Mouse (Mus musculus): Measurements from ENCODE around the gene Obscn. TPM values are rescaled to one million over a fixed set of nuclear protein-coding genes. Genes with fewer than 3 reads are reported as not detected.
A peak's percentile ranks its signal among the peaks of the same experiment; 100 is the strongest.

The Obscn gene
- polyA plus RNA-seq, 1 experiment from 2014 or later: 0.24 TPM

- no peaks in the 10 kb centered on the region for H3K27me3 ChIP-seq (ENCODE audit: control insufficient read depth, insufficient read depth, low read length)
- no peak overlapping the region for H3K9ac ChIP-seq (ENCODE audit: low read length)
- peaks cover 15% of the 10 kb centered on the region; the same call in 1 of the 2 replicates for H3K36me3 ChIP-seq (ENCODE audit: control insufficient read depth, insufficient read depth, low read length)
- ATAC-seq (ENCODE audit: low FRiP score, low TSS enrichment): no peak
- no peak overlapping the region for H3K4me3 ChIP-seq (ENCODE audit: low read depth, low read length)
- WGBS: 97% methylated on average over 7 of the region's 7 CpGs
- no peaks in the 10 kb centered on the region; the same call in 1 of the 2 replicates for H3K4me1 ChIP-seq (replicated peaks; ENCODE audit: control insufficient read depth, insufficient read depth)
- no peak for DNase-seq (ENCODE audit: low spot score)
- TF ChIP-seq EP300 (optimal IDR thresholded peaks at IDR 0.05): no peak
- no peak for TF ChIP-seq CTCF (IDR thresholded peaks at IDR 0.05; ENCODE audit: low read depth)
- no peaks in the 10 kb centered on the region for H3K9me3 ChIP-seq (ENCODE audit: control insufficient read depth, low read length)
- H3K4me2 ChIP-seq (replicated peaks; ENCODE audit: low read depth): no peak overlapping the region
- no peak overlapping the region for H3K27ac ChIP-seq (replicated peaks)
Measured at GRCm38 (mm10) chr11:58984657-58985056, 151.5 kb downstream of the Obscn start.

GRCm38 (mm10) chr11:58983691-58984341 lies 152.4 kb downstream of the Obscn start:
- peaks cover 15% of the 10 kb centered on the region; the same call in 1 of the 2 replicates for H3K36me3 ChIP-seq (ENCODE audit: control insufficient read depth, insufficient read depth, low read length)
- TF ChIP-seq EP300 (optimal IDR thresholded peaks at IDR 0.05) (no peak), CTCF (IDR thresholded peaks at IDR 0.05; ENCODE audit: low read depth) (no peak)
- ATAC-seq (ENCODE audit: low FRiP score, low TSS enrichment): no peak
- H3K4me2 ChIP-seq (replicated peaks; ENCODE audit: low read depth): no peak overlapping the region
- no peaks in the 10 kb centered on the region for H3K27me3 ChIP-seq (ENCODE audit: control insufficient read depth, insufficient read depth, low read length)
- H3K4me1 ChIP-seq (replicated peaks; ENCODE audit: control insufficient read depth, insufficient read depth): peaks cover 2% of the 10 kb centered on the region; the same call in 1 of the 2 replicates
- no peak overlapping the region for H3K4me3 ChIP-seq (ENCODE audit: low read depth, low read length)
- H3K9me3 ChIP-seq (ENCODE audit: control insufficient read depth, low read length): no peaks in the 10 kb centered on the region
- H3K9ac ChIP-seq (ENCODE audit: low read length): no peak overlapping the region
- H3K27ac ChIP-seq (replicated peaks): no peak overlapping the region
- 86% methylated on average over 6 of the region's 6 CpGs for WGBS
- DNase-seq (ENCODE audit: low spot score): no peak

- H3K4me3 ChIP-seq (ENCODE audit: low read depth, low read length): no peak overlapping the region
- H3K4me2 ChIP-seq (replicated peaks; ENCODE audit: low read depth): no peak overlapping the region
- no peak for DNase-seq (ENCODE audit: low spot score)
- no peak for ATAC-seq (ENCODE audit: low FRiP score, low TSS enrichment)
- no peaks in the 10 kb centered on the region for H3K27me3 ChIP-seq (ENCODE audit: control insufficient read depth, insufficient read depth, low read length)
- WGBS: 89% methylated on average over 18 of the region's 18 CpGs
- H3K27ac ChIP-seq (replicated peaks): no peak overlapping the region
- H3K36me3 ChIP-seq (ENCODE audit: control insufficient read depth, insufficient read depth, low read length): peaks cover 13% of the 10 kb centered on the region; the same call in 1 of the 2 replicates
- TF ChIP-seq EP300 (optimal IDR thresholded peaks at IDR 0.05) (no peak), CTCF (IDR thresholded peaks at IDR 0.05; ENCODE audit: low read depth) (no peak)
- H3K4me1 ChIP-seq (replicated peaks; ENCODE audit: control insufficient read depth, insufficient read depth): peaks cover 2% of the 10 kb centered on the region; the same call in 1 of the 2 replicates
- no peak overlapping the region for H3K9ac ChIP-seq (ENCODE audit: low read length)
- H3K9me3 ChIP-seq (ENCODE audit: control insufficient read depth, low read length): no peaks in the 10 kb centered on the region
Measured at GRCm38 (mm10) chr11:58982471-58983097, 153.6 kb downstream of the Obscn start.

- TF ChIP-seq CTCF (IDR thresholded peaks at IDR 0.05; ENCODE audit: low read depth) (peak; percentile 73), EP300 (optimal IDR thresholded peaks at IDR 0.05) (no peak)
- peaks cover 9% of the 10 kb centered on the region; the same call in 1 of the 2 replicates for H3K36me3 ChIP-seq (ENCODE audit: control insufficient read depth, insufficient read depth, low read length)
- no peaks in the 10 kb centered on the region for H3K27me3 ChIP-seq (ENCODE audit: control insufficient read depth, insufficient read depth, low read length)
- H3K4me1 ChIP-seq (replicated peaks; ENCODE audit: control insufficient read depth, insufficient read depth): peaks cover 5% of the 10 kb centered on the region
- no peak overlapping the region for H3K4me3 ChIP-seq (ENCODE audit: low read depth, low read length)
- ATAC-seq (ENCODE audit: low FRiP score, low TSS enrichment) (no peak), DNase-seq (ENCODE audit: low spot score) (peak; percentile 61)
- H3K4me2 ChIP-seq (replicated peaks; ENCODE audit: low read depth): no peak overlapping the region
- H3K9ac ChIP-seq (ENCODE audit: low read length): no peak overlapping the region
- H3K27ac ChIP-seq (replicated peaks): no peak overlapping the region
- no peaks in the 10 kb centered on the region for H3K9me3 ChIP-seq (ENCODE audit: control insufficient read depth, low read length)
- WGBS: 36% methylated on average over 14 of the region's 14 CpGs
Measured at GRCm38 (mm10) chr11:58981541-58982447, 154.4 kb downstream of the Obscn start.

- 38% methylated on average over 5 of the region's 5 CpGs for WGBS
- DNase-seq (ENCODE audit: low spot score) (no peak), ATAC-seq (ENCODE audit: low FRiP score, low TSS enrichment) (no peak)
Measured at GRCm38 (mm10) chr11:58980381-58980990, 155.7 kb downstream of the Obscn start.

More at GRCm38 (mm10) chr11:58980381-58980990, 155.7 kb downstream of the Obscn start:
- TF ChIP-seq CTCF (IDR thresholded peaks at IDR 0.05; ENCODE audit: low read depth): no peak
- no peak for TF ChIP-seq EP300 (optimal IDR thresholded peaks at IDR 0.05)
- peak overlapping the region; percentile 1; the same call in 1 of the 2 replicates for H3K4me3 ChIP-seq (ENCODE audit: low read depth, low read length)
- H3K36me3 ChIP-seq (ENCODE audit: control insufficient read depth, insufficient read depth, low read length): peaks cover 5% of the 10 kb centered on the region; the same call in 1 of the 2 replicates
- peaks cover 5% of the 10 kb centered on the region for H3K4me1 ChIP-seq (replicated peaks; ENCODE audit: control insufficient read depth, insufficient read depth)
- no peaks in the 10 kb centered on the region for H3K9me3 ChIP-seq (ENCODE audit: control insufficient read depth, low read length)
- 0 out of 2 replicates have a peak overlapping the region, but pooled peaks have one; percentile 18 for H3K9ac ChIP-seq (ENCODE audit: low read length)
- peak overlapping the region; percentile 96 for H3K4me2 ChIP-seq (replicated peaks; ENCODE audit: low read depth)
- H3K27ac ChIP-seq (replicated peaks): no peak overlapping the region
- H3K27me3 ChIP-seq (ENCODE audit: control insufficient read depth, insufficient read depth, low read length): no peaks in the 10 kb centered on the region
